Mouse (Mus musculus): ENCODE results near the gene Ifit3.
"Not testable (repeated sequence)": the region's sequence is repeated elsewhere in the genome, so short reads cannot be mapped to it uniquely, and the experiment has no call there.

The Ifit3 gene

DNA sequence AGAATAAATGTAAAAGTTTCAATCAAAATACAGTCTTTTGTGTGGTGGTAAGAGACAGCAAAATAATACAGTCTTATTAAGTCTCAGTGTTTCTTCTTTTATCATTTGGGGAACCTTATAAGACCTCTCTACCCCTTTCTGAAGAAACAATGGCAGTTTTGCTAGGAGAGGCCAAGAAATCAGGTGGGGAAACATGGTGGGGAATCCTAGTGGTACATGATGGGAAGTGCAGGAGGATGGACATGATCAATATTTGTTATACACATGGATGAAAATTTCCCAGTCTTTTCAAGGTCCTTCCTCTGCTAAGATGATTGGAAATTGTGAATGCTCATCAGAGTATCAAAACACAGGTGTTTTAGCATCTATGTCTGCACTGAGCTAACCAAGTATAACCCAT, 5.6 kb downstream of the Ifit3 start:
- DNase-seq: no peak

DNA sequence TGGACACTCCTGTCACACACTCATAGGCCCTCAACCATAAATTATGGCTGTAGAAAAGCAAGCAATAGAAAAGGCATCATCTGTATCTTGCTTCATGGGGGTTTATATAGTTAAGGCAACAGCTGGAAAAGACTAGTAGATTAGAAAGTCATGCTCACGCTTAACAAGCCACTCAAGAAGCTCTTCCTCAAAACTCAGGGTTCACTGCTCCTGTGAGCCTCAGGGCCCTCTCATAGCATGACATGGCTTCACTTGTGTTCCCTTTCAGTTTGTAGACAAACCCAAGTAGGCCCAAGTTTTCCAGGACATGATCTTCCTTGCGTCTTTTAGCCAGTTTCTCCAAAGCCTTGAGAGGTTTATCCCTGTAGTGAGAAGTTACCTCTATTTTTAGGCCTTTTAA, 10.1 kb downstream of the Ifit3 start:
- peak in 1 of 2 experiments; percentile 44 for DNase-seq

DNA sequence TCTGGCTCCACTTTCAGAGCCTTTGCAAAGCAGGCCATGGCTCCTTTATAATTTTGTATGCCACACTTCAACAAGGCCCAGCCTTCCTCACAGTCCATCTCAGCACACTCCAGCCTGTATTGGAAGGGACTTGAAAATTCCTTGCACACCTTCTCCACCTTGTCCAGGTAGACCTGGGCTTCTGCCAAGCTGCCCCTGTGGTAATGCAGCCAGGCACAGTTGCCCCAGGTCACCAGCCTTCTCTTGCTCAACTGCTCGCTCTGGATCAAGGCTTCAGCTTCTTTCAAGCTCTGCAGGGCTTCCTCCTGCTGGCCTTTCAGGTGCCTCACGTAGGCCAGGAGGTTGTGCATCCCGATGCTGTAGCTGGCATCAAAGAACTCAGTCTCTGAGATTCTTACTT, 11.2 kb downstream of the Ifit3 start:
- not testable (repeated sequence) for DNase-seq

DNA sequence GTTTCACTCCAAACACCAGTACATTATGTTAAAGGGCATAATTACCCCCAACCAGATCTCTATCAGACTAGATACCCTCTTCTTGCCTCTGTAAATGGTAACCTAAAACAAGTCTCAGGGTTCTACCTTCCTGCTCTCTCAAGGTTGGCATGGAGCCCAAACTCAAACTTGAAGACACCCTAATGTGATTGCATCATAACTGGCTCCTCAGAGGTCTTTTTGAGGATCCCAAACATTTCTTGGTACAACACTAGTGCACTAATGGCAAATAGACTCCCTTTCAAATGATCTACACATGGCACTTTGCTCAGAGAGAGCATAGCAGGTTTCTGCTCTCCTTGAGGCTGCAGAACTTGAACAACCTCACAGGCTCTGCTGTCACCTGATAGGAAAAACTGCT, 13.5 kb downstream of the Ifit3 start:
- no peak for DNase-seq

DNA sequence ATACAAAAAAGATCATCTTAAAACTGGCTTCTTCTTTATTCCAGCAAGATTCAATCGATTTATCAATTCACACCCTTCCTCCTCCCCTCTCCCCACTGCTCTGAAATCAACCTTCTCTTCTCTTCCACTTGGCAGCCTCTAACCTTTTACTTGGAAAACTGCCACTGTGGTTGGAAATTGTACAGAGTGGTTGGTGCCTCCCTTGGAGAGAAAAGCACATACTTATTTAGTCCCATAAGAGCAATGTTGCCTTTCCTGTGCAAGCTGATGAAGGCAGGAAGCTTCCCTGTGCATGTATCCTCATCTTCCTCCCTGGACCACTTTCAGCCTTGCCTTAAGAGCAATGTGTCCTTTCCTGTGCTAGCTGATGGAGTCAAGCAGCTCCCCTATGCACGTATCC, 15.0 kb downstream of the Ifit3 start:
- no peak for DNase-seq

DNA sequence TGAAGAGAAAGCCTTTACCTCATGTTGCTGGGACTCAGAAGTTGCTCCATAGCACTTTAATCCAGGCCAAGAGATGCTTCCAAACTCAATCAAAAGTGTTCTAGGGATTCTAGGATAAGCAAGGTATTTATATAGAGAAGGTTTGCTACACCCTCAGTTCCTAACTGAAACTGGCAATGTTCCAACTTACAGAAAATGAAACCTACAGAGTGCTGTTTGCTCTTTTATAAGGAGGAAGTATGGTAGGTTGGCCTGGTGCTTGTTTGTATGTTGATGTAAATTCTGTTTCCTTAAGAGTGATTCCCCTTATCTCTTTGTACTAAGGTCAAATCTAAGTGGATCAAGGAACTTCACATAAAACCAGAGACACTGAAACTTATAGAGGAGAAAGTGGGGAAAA, 15.9 kb downstream of the Ifit3 start:
- DNase-seq: peak; percentile 50 to 56

DNA sequence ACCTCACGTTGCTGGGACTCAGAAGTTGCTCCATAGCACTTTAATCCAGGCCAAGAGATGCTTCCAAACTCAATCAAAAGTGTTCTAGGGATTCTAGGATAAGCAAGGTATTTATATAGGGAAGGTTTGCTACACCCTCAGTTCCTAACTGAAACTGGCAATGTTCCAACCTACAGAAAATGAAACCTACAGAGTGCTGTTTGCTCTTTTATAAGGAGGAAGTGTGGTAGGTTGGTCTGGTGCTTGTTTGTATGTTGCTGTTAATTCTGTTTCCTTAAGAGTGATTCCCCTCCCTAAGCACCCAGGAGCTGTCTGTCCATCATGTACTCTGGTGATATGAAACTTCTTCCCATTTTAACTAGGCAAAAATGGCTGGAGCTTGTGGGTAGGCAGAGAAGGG, 18.6 kb downstream of the Ifit3 start, which contains the start of gene Ifit1bl1:
Ifit1bl1 (minus strand) TSS at position 69 of the 400 bp plus-strand sequence.
- peak; percentile 39 to 43 for DNase-seq

DNA sequence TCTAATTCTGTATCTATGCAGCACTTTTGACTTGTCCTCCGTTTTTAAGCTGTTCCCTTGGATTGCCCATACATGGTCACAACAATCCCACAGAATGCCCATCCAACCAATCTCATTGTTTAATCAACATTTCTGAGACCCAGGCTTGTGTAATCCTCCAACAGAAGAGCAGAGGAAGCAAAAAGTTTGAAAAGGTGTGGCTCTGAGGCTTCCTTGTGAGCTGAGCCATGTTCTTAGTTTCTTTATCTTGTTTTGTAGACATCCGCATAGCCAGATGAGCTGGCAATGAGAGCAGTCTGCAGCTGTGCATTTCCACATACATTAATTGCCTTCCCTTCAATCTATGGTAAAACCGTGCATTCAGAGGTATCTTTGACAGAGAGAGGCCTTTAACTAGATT, 22.1 kb downstream of the Ifit3 start:
- DNase-seq: no peak

DNA sequence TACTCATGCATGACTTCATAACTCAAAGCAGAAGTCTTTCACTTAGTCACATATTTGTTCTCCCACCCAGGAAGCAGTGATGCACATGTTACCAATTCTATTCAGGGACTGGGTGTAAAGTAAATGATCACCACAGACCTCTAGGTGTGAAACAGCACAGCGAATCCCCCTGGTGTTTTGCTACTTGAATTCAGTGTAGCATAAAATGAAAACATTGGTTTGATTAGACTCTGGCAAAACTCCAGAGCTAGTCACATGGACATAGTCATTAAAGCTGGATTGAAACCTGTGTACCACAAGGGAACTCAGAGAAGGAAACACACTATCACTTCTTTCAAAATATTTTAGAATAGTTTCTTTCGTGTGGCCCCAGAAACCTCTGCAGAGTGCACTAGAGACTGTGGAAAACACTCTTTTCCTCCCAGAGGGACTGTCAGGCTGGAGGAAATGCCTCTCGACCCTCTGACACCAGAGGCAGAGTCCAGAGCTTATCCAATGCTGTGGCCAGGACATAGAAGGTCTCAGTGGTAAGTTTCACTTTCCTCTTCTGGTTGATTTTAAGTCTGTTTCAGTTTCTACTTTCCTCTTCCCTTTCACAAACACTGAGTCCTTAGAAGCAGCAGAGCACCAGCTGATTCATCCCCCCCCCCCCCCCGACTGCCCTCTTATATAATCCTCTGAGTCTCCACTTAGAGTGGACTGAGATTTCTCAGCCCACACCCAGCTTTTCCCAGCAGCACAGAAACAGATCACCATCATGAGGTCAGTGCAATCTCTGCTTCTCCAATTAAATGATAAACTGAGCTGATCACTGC, 24.1 kb downstream of the Ifit3 start, which contains the start of gene Ifit3b:
Ifit3b (plus strand) TSS at position 734 of the 815 bp plus-strand sequence.
- peak; percentile 55 to 62 for DNase-seq

DNA sequence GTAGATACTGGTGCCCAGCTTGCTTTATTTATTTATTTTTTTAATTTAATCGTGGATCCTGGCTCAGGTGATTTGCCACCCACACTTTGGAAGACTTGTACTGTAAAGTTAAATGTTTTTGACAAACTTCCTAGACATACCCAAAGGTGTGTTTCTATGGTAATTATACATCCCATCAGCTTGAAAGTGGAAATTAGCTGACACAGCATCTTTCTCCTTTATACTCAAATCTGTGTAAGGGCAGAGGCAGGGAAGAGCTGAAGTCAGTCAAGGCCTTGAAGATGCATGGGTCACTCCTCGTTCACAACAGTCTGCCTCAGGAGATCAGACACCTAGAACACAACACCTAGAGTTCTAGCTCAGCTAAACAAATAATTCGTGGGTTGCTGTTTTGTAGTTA, 26.8 kb downstream of the Ifit3 start:
- DNase-seq: not testable (repeated sequence)

DNA sequence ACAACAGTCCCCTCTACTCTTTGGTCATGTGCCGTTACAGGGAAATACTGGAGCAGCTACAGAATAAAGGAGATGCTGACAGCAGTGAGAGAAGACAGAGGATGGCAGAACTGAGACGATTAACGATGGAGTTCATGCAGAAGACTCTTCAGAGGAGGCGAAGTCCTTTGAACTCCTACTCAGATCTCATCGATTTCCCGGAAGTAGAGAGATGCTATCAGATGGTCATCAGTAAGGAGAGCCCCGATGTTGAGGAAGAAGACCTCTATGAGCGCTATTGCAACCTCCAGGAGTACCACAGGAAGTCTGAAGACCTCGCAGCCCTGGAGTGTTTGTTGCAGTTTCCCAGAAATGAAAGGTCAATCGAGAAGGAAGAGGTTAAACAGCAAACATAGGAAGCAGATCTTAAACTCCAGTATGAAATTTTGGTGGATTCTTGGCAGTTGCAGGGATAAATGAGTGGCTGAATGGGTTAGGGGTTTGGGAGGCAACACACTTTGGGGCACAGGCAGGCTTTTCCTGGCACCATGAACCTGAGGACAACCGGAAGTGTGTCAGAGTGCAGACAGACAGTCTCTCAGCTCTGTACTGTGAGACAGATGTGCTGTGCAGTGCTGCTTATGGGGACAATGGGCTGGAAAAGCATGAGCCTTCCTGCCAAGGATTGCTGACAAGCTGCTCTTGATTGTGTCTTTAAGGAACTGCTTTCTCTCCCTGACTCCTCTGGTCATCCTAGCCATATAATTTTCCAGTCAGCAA, 29.1 kb downstream of the Ifit3 start:
- DNase-seq: not testable (repeated sequence)

DNA sequence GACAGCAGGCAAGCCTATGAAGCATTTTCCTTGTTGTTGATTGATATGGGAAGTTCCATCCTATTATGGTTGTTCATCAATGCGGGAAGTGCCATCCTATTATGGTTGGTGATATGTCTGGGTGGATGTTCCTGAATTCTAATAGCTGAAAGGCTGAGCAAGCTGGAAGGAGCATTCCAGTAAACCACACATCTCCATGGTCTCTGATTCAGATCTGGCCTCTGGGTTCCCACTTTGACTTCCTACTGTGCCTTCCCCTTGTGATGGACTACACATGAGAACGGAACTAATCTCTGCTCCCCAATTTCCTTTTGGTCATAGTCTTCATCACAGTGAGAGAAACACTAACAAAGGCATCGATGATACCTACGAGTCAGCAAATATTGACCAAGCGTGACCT, 37.5 kb downstream of the Ifit3 start:
- DNase-seq: no peak

DNA sequence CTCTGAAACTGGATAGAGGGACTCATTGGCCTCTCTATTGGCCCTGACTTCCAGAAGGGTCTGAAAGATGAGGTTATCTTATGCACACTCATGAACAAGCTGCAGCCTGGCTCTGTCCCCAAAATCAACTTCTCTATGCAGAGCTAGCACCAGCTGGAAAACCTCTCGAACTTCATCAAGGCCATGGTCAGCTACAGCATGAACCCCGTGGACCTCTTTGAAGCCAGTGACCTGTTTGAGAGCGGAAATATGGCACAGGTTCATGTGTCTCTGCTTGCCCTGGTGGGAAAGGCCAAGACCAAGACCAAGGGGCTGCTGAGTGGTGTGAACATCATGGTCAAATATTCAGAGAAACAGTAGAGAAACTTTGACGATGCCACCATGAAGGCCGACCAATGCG, 40.5 kb downstream of the Ifit3 start:
- DNase-seq: no peak

DNA sequence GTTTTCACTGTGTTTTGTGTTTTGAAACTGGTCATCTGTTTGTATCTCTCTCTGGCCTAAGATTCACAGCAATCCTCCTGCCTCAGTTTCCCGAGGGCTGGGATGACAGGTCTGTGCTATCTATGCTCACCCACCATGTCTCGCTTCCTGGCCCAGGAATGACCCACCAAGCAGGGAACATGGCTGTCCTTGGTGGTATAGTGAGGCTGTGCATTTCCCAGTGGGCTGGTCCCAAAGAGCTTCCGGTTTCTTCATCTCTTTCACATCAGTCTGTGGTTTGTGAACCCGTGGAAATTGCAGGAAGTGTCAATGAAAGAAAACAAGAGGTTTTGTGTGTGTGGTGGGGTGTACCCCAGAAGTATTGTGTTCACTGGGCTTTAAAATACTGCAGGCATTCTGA, 41.3 kb downstream of the Ifit3 start:
- no peak for DNase-seq

DNA sequence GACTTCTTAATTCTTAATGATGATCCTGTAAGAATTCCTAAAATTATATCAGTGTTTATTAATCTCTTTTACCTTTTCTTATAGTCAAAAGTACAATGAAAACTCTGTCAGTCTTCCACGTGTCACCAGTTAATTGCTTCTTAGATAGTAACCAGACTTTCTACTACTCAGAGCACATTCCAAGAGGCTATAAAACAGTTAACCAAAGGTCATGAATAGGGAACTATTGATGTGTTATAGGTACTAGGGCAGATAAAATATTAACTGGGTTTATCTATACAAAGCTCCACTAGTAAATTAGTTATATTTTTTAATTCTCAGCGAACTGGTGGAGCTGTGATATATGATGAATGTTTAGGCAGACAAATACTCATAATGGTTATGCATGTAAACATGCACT, 44.2 kb downstream of the Ifit3 start:
- no peak for DNase-seq

DNA sequence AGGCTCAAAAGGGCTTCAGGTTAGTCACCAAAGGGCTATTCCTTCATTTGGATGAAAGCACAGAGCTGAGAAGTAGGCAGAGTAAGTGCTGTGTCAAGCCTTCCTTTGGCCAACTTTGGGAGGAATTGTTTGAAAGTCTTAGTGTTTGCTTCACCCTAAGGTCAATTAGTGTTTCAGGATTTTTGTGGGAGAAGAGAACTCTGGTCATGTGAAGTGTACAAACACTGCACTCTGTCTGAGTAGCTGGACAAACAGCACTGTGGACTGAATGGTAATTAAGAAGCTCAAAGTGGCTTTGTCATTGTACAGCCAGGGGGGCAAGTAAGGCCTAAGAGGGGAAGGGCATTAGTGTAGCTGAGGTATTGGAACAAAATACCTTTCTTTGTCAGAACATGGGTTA, 48.2 kb downstream of the Ifit3 start:
- no peak for DNase-seq

DNA sequence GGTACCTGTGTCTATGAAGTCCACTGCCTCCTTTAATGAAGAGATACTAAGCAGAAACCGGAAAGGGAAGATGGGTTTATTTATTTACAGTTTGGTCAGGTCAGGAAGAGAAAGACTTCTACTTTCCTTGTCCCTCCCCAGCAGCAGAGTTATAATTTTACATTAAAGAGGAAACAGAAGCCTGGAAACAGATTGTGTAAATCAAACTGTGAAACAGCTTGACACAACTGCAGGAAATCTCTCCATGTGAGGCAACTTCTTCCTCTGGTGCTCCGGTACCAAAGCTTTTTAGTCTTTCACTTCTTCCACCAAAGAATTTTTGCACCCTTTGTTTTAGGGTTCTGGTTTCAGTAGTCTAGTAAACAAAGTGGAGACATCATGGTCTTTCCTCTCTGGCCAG, 50.2 kb downstream of the Ifit3 start:
- no peak for DNase-seq

DNA sequence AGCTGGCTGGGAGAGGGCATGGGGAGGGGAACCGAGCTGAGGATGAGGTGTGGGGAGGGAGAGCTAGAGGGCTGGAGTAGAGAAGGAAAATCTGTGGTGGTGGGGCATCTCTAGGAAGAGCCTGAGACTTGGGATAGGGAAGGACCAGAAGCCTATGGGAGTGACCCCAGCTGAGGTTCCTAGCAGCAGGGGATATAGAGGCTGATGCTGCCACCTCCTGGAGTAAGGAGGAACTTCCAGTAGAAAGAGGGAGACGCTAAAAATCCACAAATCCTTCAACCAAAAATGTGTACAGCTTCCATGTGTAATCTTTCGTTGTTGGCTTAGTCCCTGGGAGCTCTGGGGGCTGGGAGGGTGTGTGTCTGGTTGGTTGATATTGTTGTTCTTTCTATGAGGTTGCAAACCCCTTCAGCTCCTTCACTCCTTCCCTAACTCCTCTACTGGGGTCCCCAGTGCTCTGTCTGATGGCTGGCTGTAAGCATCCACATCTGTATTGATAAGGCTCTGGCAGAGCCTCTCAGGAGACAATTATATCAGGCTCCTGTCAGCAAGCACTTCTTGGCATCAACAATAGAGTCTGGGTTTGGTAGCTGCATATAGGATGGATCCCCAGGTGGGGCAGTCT, 53.7 kb downstream of the Ifit3 start:
- peak; percentile 73 to 75 for DNase-seq
